Mouse (Mus musculus): ENCODE measurements around the gene Zfp449. TPM values are rescaled to one million over a fixed set of nuclear protein-coding genes. Genes with fewer than 3 reads are reported as not detected.

Gene Zfp449
- polyA plus RNA-seq, 1 experiment from 2014 or later, result 8.3 TPM

DNA sequence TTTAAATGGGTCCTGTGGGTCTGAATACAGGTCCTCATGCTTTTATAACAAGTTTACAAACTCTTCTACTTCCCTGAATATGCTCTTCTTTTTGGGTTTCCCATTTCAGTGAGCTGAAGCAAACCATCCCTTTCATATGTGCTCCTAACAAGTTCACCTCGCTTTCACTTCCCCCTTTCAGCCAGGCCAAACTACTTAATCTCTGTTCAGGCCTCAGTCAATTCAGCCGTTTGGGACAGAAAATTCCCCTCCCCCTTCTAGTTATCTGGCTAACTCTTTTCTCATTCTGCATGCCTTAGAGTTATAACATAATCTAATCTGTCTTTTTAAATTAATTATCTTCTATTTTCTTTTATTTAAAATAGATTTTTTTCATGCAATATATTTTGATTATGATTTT, 58.4 kb downstream of the Zfp449 start:
- no peak for ATAC-seq (replicated peaks; ENCODE audit: low FRiP score)
- Histone ChIP-seq H3K4me3 (replicated peaks) (no peak overlapping the region), H3K9ac (no peak overlapping the region), H3K36me3 (no peaks in the 10 kb centered on the region), H3K9me3 (replicated peaks) (no peaks in the 10 kb centered on the region), H3K27ac (no peak overlapping the region), H3K27me3 (no peaks in the 10 kb centered on the region), H3K4me1 (no peaks in the 10 kb centered on the region), H3K4me2 (no peak overlapping the region)
- WGBS, result 25% methylated on average over 2 of the region's 2 CpGs

GRCm38 (mm10) chrX:56405482-56405881, 59.3 kb downstream of the Zfp449 start:
- Histone ChIP-seq H3K4me2 (no peak overlapping the region), H3K4me1 (no peaks in the 10 kb centered on the region), H3K36me3 (no peaks in the 10 kb centered on the region), H3K27me3 (no peaks in the 10 kb centered on the region), H3K4me3 (replicated peaks) (no peak overlapping the region), H3K9ac (no peak overlapping the region), H3K9me3 (replicated peaks) (no peaks in the 10 kb centered on the region), H3K27ac (no peak overlapping the region)
- WGBS, result 73% methylated on average over 1 of the region's 1 CpGs
- no peak for ATAC-seq (replicated peaks; ENCODE audit: low FRiP score)

GRCm38 (mm10) chrX:56406128-56406527, 59.9 kb downstream of the Zfp449 start:
- ATAC-seq (replicated peaks; ENCODE audit: low FRiP score), result no peak
- H3K4me1 ChIP-seq, result no peaks in the 10 kb centered on the region
- H3K9ac ChIP-seq, result no peak overlapping the region
- no peak overlapping the region for H3K4me2 ChIP-seq
- H3K4me3 ChIP-seq (replicated peaks), result no peak overlapping the region
- H3K9me3 ChIP-seq (replicated peaks), result no peaks in the 10 kb centered on the region
- WGBS, result 59% methylated on average over 5 of the region's 5 CpGs
- H3K27ac ChIP-seq, result no peak overlapping the region
- no peaks in the 10 kb centered on the region for H3K27me3 ChIP-seq
- H3K36me3 ChIP-seq, result no peaks in the 10 kb centered on the region

Other genes with a start within 250 kb of the Zfp449 start
- gene 3830403N18Rik, start 209.8 kb upstream of the Zfp449 start, polyA plus RNA-seq (2015; fragmentation: Nextera tagmentation; extraction: Ambion mirVana), result 0.30 and 0.49 TPM in 2 replicates
- not detected in 2 replicates for gene Gm773, start 133.5 kb upstream of the Zfp449 start, polyA plus RNA-seq (2015; fragmentation: Nextera tagmentation; extraction: Ambion mirVana)
- gene Smim10l2a, start 28.2 kb downstream of the Zfp449 start, polyA plus RNA-seq (2015; fragmentation: Nextera tagmentation; extraction: Ambion mirVana), result 6.7 and 7.6 TPM in 2 replicates
- gene Gm2174, start 101.6 kb downstream of the Zfp449 start, polyA plus RNA-seq (2015; fragmentation: Nextera tagmentation; extraction: Ambion mirVana), result 2.3 and 3.2 TPM in 2 replicates
- gene Ints6l, start 108.5 kb downstream of the Zfp449 start, polyA plus RNA-seq (2015; fragmentation: Nextera tagmentation; extraction: Ambion mirVana), result 28.0 and 29.1 TPM in 2 replicates
- not detected in 2 replicates for gene Gm10477, start 178.3 kb downstream of the Zfp449 start, polyA plus RNA-seq (2015; fragmentation: Nextera tagmentation; extraction: Ambion mirVana)
- not detected in 2 replicates for gene Gm648, start 203.2 kb downstream of the Zfp449 start, polyA plus RNA-seq (2015; fragmentation: Nextera tagmentation; extraction: Ambion mirVana)

All from kidney, embryonic 15.5 days (tissue).